Mouse (Mus musculus) layer of hippocampus, adult 2 months (tissue): ENCODE results near the gene Kcnh1. TPM values are rescaled to one million over a fixed set of nuclear protein-coding genes. Genes with fewer than 3 reads are reported as not detected.

Source experiments
- DNase-seq, 2 experiments: peaks; one replicate each; pipeline ENCODE4 v3.0.0; 2022; ENCODE audit warnings: low spot score in 2 of 2
- H3K27ac ChIP-seq: fragments of 200-600 bp; 2 replicates; pipeline ENCODE4 v1.8.1; 2022
- H3K4me3 ChIP-seq: fragments of 200-600 bp; 2 replicates; pipeline ENCODE4 v1.8.1; 2022; ENCODE audit warnings: mild to moderate bottlenecking
- CTCF ChIP-seq: fragments of 200-600 bp; conservative IDR thresholded peaks from 2 replicates; pipeline ENCODE4 v1.8.1; 2022; ENCODE audit warnings: antibody characterized with exemption, mild to moderate bottlenecking, moderate library complexity
- total RNA-seq, 2 experiments: library from RNA; stranded (reverse); gene quantifications; 2 replicates each; pipeline ENCODE4 v1.2.3; 2021

Kcnh1 gene
- total RNA-seq, 2 experiments from 2014 or later = 36.8 to 37.2 TPM

GRCm38 (mm10) chr1:192480072-192480784 is 289.7 kb downstream of the Kcnh1 start:
- TF ChIP-seq CTCF = no peak
- no peak for DNase-seq
- no peak overlapping the region for H3K27ac ChIP-seq

GRCm38 (mm10) chr1:192481446-192481845 is 290.9 kb downstream of the Kcnh1 start:
- DNase-seq = no peak
- TF ChIP-seq CTCF = no peak
- H3K4me3 ChIP-seq = no peak overlapping the region
- H3K27ac ChIP-seq = no peak overlapping the region

More at GRCm38 (mm10) chr1:192480072-192480784, 289.7 kb downstream of the Kcnh1 start:
- no peak overlapping the region for H3K4me3 ChIP-seq

DNA sequence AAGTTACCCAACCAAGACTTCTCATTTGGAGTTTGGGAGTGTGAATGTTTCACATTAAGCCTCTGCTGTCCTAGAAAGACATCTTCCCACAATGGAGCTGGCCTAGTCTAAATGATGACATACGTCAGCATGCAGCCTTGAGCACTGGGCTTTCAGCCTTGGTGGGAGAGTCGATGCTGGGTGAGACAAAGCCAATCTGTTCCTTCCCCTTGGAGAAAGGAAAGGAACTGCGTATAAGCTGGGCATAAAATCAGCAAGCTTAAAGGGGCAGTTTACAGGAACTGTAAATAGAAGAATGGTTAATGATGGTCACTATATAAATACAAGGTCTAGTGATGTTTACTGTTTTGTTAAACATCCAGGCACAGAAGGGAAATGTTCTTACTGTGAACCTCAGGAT is 294.5 kb downstream of the Kcnh1 start:
- DNase-seq = no peak
- no peak overlapping the region for H3K27ac ChIP-seq
- no peak for TF ChIP-seq CTCF
- no peak overlapping the region for H3K4me3 ChIP-seq

DNA sequence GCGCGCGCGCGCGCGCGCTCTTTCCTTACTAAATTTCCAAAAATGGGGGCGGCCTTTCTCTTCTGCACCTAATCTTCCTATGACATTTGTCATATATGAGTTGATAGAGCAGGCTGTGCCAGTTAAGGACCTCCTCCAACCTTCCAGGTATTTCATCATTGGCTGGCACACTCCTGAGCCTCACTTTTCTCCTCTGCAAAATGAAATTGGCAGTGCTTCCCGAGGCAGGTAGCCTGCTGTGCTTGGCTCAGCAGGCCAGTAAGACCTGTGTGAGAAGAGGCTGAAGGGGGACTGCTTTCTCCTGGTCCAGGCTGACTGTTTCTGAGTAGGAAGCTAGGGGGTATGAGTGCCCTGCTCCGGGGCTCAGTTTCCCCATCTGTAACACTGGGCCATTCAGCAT is 297.0 kb downstream of the Kcnh1 start:
- no peak for DNase-seq
- Histone ChIP-seq H3K27ac (no peak overlapping the region), H3K4me3 (no peak overlapping the region)
- no peak for TF ChIP-seq CTCF

DNA sequence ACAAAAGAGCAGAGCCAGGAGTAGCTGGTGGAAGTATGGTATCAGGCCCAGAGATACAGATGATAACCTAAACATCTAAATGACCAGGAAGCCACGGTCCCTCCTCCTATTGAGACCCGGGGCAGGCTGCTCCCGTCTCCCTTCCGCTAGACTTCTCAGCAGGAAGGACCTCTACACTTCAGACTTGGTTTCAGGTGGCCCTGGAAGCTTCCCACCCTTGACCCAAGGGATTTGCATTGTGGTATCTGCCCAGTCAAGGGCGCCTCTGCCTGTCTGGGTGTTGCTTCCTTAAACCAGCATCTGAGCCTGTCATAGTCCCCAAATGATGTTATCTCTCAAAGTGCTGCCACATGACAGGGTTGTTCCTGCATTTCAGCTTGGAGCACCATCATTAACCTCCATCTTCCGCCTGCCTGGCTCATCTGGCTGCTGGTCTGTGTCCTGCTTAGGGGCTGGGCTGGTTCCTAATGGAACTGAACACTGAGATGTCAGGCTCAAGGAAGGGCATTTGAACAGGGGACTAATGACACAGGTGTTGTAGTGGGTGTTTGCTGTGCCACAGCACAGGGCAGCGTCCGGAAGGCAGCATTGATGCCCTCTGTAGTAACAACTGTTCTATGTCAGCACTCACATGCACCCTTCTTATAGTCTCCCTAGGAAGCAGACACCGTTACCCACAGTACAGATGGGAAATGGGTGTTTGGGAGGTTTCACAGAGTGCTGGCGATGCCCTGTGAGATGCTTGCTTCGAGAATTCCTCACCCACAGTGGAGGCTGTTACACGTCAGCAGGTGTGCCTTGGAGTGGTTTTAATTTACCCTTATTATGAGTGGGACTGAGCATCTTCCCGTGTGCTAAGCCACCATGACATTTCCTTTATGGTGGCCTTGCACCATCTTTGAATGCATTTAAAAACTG is 299.6 kb downstream of the Kcnh1 start:
- no peak for TF ChIP-seq CTCF
- H3K27ac ChIP-seq = no peak overlapping the region
- no peak overlapping the region for H3K4me3 ChIP-seq
- DNase-seq = no peak

DNA sequence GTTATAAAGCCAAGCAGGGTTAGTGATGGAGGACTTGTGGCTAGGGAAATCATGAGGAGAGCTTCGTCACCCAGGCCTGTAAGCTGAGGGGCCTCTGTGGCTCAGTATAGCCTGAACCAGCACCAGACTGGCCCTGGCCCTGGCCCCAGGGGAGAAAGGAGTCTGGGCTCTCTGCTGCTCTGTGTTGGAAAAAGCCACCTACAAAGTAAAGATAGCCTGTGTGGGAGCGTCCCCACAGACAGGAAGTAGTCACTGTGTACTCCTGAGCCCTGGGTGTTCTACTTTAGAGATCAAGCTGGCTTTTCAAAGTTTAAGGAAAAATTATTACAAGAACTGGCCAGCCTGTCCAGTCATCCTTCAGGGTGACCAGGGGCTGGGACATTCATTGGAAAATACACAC is 306.9 kb downstream of the Kcnh1 start:
- no peak for TF ChIP-seq CTCF
- H3K27ac ChIP-seq = no peak overlapping the region
- H3K4me3 ChIP-seq = no peak overlapping the region
- DNase-seq = no peak

DNA sequence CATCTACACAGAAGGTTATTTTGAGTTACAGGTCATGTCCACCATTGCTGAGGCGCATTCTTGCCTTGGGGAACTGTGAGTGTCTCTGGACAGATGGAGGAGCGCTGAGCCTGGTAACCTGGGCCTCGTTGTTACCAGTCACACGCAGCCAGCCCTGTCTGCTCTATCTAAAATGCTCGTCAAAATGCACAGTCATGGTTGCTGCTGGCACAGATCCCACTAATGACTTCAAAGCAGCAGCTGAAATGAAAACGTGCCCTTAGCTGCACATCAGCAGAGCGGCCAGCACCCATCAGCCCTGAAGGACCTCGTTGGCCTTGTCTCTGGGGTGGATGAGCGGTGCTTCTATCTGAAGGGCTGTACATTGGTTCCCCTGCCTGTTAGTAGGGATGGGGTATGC is 311.4 kb downstream of the Kcnh1 start:
- no peak overlapping the region for H3K4me3 ChIP-seq
- TF ChIP-seq CTCF = no peak
- peak overlapping the region; percentile 14; the same call in 1 of the 2 replicates for H3K27ac ChIP-seq
- no peak for DNase-seq

- Histone ChIP-seq H3K4me3 (no peak overlapping the region), H3K27ac (no peak overlapping the region)
- no peak for DNase-seq
- TF ChIP-seq CTCF = no peak
These were observed 312.3 kb downstream of the Kcnh1 start for GRCm38 (mm10) chr1:192502835-192503234.

- Histone ChIP-seq H3K4me3 (no peak overlapping the region), H3K27ac (no peak overlapping the region)
- no peak for DNase-seq
- TF ChIP-seq CTCF = no peak
These were observed 313.1 kb downstream of the Kcnh1 start for GRCm38 (mm10) chr1:192503651-192504050.

- TF ChIP-seq CTCF = no peak
- H3K4me3 ChIP-seq = no peak overlapping the region
These were observed 322.2 kb downstream of the Kcnh1 start for GRCm38 (mm10) chr1:192512821-192513220.

GRCm38 (mm10) chr1:192515373-192515772 is 324.8 kb downstream of the Kcnh1 start:
- H3K4me3 ChIP-seq = no peak overlapping the region
- no peak for TF ChIP-seq CTCF
- H3K27ac ChIP-seq = no peak overlapping the region
- DNase-seq = no peak

More at GRCm38 (mm10) chr1:192512821-192513220, 322.2 kb downstream of the Kcnh1 start:
- no peak for DNase-seq
- H3K27ac ChIP-seq = no peak overlapping the region

DNA sequence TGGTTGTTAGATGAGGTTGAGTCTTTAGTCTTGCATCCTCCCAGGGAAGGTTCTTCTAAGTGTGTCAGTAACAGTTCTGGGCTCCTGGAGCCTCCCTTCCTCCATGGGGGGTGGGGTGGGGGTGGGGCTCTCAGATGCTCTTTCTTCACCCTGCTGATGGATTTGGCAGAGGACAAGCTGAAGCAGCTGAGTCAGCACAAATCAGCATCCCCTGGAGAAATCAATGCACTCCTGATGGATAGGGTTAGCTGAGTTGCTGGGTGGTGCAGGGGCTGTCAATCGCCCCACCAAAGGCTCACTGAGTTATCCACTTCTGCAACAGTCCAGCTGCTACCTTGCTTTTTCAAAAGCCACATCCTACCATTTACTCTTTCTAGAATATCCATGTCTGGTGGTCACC is 329.1 kb downstream of the Kcnh1 start:
- Histone ChIP-seq H3K27ac (no peak overlapping the region), H3K4me3 (no peak overlapping the region)
- DNase-seq = no peak
- no peak for TF ChIP-seq CTCF

- TF ChIP-seq CTCF = no peak
- no peak overlapping the region for H3K27ac ChIP-seq
- DNase-seq = no peak
- H3K4me3 ChIP-seq = no peak overlapping the region
These were observed 330.4 kb downstream of the Kcnh1 start for GRCm38 (mm10) chr1:192520836-192521435.
